Mouse (Mus musculus): ENCODE data around the gene Sh3gl3.

GRCm38 (mm10) chr7:82271742-82272141 is 98.1 kb downstream of the Sh3gl3 start:
- no peak for TF ChIP-seq FLI1 (IDR thresholded peaks at IDR 0.05; ENCODE audit: low read length)
- TF ChIP-seq GATA1 (IDR thresholded peaks at IDR 0.05; ENCODE audit: borderline replicate concordance, low read length), result no peak

Measured in megakaryocyte, embryonic 14.5 days (primary cell).